Mouse (Mus musculus) B cell, adult (primary cell): ENCODE results near the gene D430042O09Rik. TPM values are rescaled to one million over a fixed set of nuclear protein-coding genes. Genes with fewer than 3 reads are reported as not detected.

Experiments used
- total RNA-seq: library from RNA; stranded (reverse); gene quantifications from 4 replicates; pipeline ENCODE4 v1.2.4, GENCODE M21; 2023; ENCODE audit not compliant: inconsistent age

Gene D430042O09Rik
- 25.7 to 34.1 TPM (median 26.6 TPM) in 4 replicates for total RNA-seq

DNA sequence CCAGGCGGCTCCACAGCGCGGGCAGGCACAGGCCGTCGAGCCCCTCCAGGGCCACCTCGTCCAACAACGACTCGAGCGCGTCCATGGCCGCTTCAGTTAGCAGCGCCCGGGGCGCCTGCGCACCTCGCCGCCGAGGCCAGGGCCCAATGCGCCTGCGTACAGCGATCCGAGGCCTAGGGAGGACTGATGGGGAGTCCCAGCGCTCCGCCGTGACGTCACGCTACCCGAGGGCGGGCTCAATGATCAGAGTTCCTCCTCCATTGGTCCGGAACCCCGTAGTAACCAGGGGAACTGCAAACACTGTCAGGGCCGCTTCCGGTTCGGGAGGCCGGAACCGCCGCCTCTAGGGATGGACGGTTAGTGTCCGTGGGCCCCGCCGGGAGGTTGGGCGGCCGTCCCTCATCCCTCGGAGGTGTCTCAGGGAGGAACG is at the start of gene D430042O09Rik, which contains the start of gene Gtf3c1:
Gene D430042O09Rik (plus strand): TSS at position 296 of the 430 bp plus-strand sequence.
Gene Gtf3c1 (minus strand): TSS at position 188 of the 430 bp plus-strand sequence.

Other genes with a start within 250 kb of the D430042O09Rik start
- gene Nsmce1, start 216.3 kb upstream of the D430042O09Rik start, total RNA-seq, result 51.1 to 56.3 TPM (median 54.6 TPM) in 4 replicates
- 187 to 209 TPM (median 202 TPM) in 4 replicates for gene Il4ra, start 155.8 kb upstream of the D430042O09Rik start, total RNA-seq
- 182 to 213 TPM (median 196 TPM) in 4 replicates for gene Il21r, start 104.5 kb upstream of the D430042O09Rik start, total RNA-seq
- gene Gtf3c1, start 108 bp upstream of the D430042O09Rik start, total RNA-seq, result 77.3 to 87.9 TPM (median 80.7 TPM) in 4 replicates